Mouse (Mus musculus): ENCODE data around the gene Kcnk13. TPM values are rescaled to one million over a fixed set of nuclear protein-coding genes. Genes with fewer than 3 reads are reported as not detected.

Gene Kcnk13
- polyA plus RNA-seq, 1 experiment from 2014 or later: 1.3 TPM

DNA sequence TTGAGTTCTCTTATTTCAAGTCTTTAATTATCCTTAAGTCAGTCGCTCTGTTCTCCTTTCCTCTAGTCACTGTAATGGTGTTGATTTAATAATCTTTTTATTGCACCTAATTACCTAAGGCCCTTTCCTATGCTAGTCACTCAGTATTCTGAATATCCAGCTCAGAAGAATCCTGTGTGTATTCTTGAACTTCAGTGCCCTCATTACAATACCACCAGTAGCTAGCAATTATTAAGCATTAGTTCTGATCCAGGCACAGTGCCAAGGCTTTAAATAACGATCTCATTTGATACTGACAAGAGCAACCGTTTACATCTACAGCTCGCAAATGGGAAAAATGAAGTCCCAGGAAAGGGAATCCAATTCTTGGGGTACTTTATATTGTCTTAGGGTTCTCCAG lies 111.4 kb downstream of the Kcnk13 start:
- WGBS: 52% methylated on average over 4 of the region's 4 CpGs
- H3K36me3 ChIP-seq (ENCODE audit: control insufficient read depth, insufficient read depth, low read length): no peaks in the 10 kb centered on the region
- H3K9ac ChIP-seq (ENCODE audit: low read depth, low read length): no peak overlapping the region
- H3K27me3 ChIP-seq (ENCODE audit: control insufficient read depth, insufficient read depth, low read depth, low read length): no peaks in the 10 kb centered on the region
- H3K4me1 ChIP-seq (ENCODE audit: control insufficient read depth, insufficient read depth, low read length): no peaks in the 10 kb centered on the region
- no peaks in the 10 kb centered on the region for H3K9me3 ChIP-seq (replicated peaks; ENCODE audit: control insufficient read depth, low read length, poor library complexity, severe bottlenecking)
- no peak overlapping the region for H3K4me2 ChIP-seq (ENCODE audit: low read length)
- no peak overlapping the region for H3K4me3 ChIP-seq (ENCODE audit: low read depth, low read length)
- H3K27ac ChIP-seq (ENCODE audit: low read length): no peak overlapping the region
- ATAC-seq: no peak

DNA sequence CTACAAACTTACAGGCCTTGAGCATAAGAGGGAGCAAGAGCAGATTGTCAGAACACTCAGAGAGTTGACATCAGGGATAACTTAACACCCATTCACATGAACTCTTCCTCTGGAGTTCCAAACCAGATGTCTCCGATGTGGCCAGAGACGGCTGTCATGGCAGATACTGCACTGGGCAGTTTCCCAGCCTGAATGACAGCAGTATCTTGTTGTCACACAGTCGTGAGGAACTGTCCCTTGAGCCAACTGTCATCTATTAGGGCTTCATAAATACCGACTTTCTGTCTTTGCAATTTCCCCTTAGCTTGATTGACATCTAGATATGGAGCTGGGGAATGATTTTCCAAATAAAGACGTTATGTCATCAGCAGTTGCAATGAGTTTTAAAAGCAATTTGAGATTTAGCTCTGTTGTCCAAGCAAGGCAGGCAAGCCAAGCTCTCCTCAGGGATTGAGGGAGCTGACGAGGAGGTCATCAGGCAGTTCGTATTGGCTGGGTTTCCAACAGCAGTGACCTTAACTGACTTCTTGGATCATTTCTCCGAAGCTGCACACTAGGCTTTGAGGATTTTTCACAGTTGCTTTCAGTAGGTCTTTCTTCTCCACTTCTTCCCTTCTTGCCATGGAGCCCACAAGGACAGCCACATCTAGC lies 115.5 kb downstream of the Kcnk13 start:
- no peak overlapping the region for H3K27ac ChIP-seq (ENCODE audit: low read length)
- H3K9me3 ChIP-seq (replicated peaks; ENCODE audit: control insufficient read depth, low read length, poor library complexity, severe bottlenecking): no peaks in the 10 kb centered on the region
- H3K4me3 ChIP-seq (ENCODE audit: low read depth, low read length): no peak overlapping the region
- no peaks in the 10 kb centered on the region for H3K27me3 ChIP-seq (ENCODE audit: control insufficient read depth, insufficient read depth, low read depth, low read length)
- no peaks in the 10 kb centered on the region for H3K36me3 ChIP-seq (ENCODE audit: control insufficient read depth, insufficient read depth, low read length)
- ATAC-seq: no peak
- H3K9ac ChIP-seq (ENCODE audit: low read depth, low read length): no peak overlapping the region
- H3K4me2 ChIP-seq (ENCODE audit: low read length): no peak overlapping the region
- 84% methylated on average over 8 of the region's 8 CpGs for WGBS
- H3K4me1 ChIP-seq (ENCODE audit: control insufficient read depth, insufficient read depth, low read length): no peaks in the 10 kb centered on the region

DNA sequence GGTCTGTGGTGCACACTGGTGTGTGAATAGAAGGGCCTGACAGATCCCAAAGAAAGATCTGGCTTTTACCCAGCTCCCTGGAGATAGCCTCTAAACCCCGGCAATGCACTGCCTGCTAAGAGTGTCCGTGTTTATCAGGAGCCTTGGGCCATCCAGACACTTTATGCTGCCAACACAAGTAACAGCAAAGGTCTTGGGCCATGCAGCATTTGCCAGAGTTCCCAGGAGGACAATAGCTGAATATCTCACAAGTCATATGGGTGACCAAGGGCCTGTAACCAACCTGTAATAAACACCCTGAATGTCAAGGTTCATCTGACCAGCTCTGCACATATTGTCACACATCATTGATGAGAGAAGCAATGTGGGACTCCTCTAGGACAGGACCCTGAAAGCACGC lies 123.7 kb downstream of the Kcnk13 start:
- Histone ChIP-seq H3K36me3 (ENCODE audit: control insufficient read depth, insufficient read depth, low read length) (no peaks in the 10 kb centered on the region), H3K4me1 (ENCODE audit: control insufficient read depth, insufficient read depth, low read length) (no peaks in the 10 kb centered on the region), H3K4me3 (ENCODE audit: low read depth, low read length) (no peak overlapping the region), H3K9me3 (replicated peaks; ENCODE audit: control insufficient read depth, low read length, poor library complexity, severe bottlenecking) (no peaks in the 10 kb centered on the region), H3K27me3 (ENCODE audit: control insufficient read depth, insufficient read depth, low read depth, low read length) (no peaks in the 10 kb centered on the region), H3K4me2 (ENCODE audit: low read length) (no peak overlapping the region), H3K27ac (ENCODE audit: low read length) (no peak overlapping the region), H3K9ac (ENCODE audit: low read depth, low read length) (no peak overlapping the region)
- no peak for ATAC-seq
- 89% methylated on average over 3 of the region's 3 CpGs for WGBS

DNA sequence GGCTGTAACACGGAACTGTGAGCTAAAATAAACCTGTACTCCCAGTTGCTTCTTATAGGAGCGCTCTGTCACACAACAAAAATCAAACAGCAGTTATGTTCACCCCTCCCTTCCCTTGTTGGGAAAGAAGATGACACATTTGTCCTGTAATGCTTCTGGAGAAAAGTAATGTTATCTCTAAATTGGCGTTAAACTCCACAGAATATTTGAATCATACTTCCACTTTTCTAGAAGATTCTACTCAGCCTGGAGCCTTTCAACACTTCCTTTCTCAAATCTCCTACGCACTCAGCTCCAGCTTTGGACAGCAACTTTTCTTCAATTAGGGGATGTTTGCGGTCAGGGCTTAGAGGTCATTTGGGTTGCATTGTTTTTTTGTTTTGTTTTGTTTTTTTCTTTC lies 125.0 kb downstream of the Kcnk13 start:
- Histone ChIP-seq H3K4me1 (ENCODE audit: control insufficient read depth, insufficient read depth, low read length) (no peaks in the 10 kb centered on the region), H3K9me3 (replicated peaks; ENCODE audit: control insufficient read depth, low read length, poor library complexity, severe bottlenecking) (no peaks in the 10 kb centered on the region), H3K9ac (ENCODE audit: low read depth, low read length) (no peak overlapping the region), H3K36me3 (ENCODE audit: control insufficient read depth, insufficient read depth, low read length) (no peaks in the 10 kb centered on the region), H3K4me3 (ENCODE audit: low read depth, low read length) (no peak overlapping the region), H3K27me3 (ENCODE audit: control insufficient read depth, insufficient read depth, low read depth, low read length) (no peaks in the 10 kb centered on the region), H3K4me2 (ENCODE audit: low read length) (no peak overlapping the region), H3K27ac (ENCODE audit: low read length) (no peak overlapping the region)
- WGBS: 85% methylated on average over 5 of the region's 5 CpGs
- ATAC-seq: no peak

DNA sequence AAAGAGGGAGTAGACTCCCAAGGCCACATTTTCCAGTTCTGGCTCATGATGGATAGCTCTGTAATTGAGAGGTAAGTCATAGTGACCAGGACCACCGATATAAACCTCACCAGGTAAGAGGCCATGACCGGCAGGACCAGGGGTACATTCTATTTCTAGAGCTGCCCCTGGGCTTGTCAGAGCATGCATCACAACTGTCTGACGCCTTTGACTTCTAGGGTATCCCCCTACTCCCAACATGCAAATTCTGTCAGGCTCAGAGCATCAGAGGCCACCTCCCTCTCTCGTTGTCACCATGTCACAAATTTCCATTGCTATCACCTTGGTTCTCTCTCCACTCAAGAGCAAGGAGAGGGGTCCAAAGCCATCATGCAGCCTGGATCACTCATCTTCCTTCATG lies 126.5 kb downstream of the Kcnk13 start:
- 92% methylated on average over 4 of the region's 4 CpGs for WGBS
- H3K4me2 ChIP-seq (ENCODE audit: low read length): no peak overlapping the region
- H3K9me3 ChIP-seq (replicated peaks; ENCODE audit: control insufficient read depth, low read length, poor library complexity, severe bottlenecking): no peaks in the 10 kb centered on the region
- no peak overlapping the region for H3K27ac ChIP-seq (ENCODE audit: low read length)
- no peak for ATAC-seq
- no peaks in the 10 kb centered on the region for H3K4me1 ChIP-seq (ENCODE audit: control insufficient read depth, insufficient read depth, low read length)
- no peaks in the 10 kb centered on the region for H3K27me3 ChIP-seq (ENCODE audit: control insufficient read depth, insufficient read depth, low read depth, low read length)
- no peak overlapping the region for H3K9ac ChIP-seq (ENCODE audit: low read depth, low read length)
- no peaks in the 10 kb centered on the region for H3K36me3 ChIP-seq (ENCODE audit: control insufficient read depth, insufficient read depth, low read length)
- H3K4me3 ChIP-seq (ENCODE audit: low read depth, low read length): no peak overlapping the region

DNA sequence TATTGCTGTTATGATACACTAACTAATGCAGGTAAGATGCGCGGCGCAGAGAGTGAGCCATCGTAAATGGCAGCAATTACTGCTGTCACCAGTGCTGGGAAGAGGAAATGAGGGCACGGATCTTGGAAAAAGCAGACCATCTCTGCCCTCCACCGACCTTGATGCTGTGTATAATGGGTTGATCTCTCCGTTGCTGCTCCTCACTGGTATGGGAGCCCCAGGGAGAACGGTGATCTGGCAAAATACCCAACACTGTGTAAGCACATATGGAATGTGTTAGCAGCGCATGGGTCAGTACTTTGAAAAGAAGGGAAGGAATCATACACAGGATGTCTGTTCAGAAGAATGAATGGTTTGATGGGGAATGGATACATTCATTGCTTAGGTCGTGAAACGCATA lies 128.7 kb downstream of the Kcnk13 start:
- ATAC-seq: no peak
- H3K4me2 ChIP-seq (ENCODE audit: low read length): no peak overlapping the region
- WGBS: 90% methylated on average over 11 of the region's 11 CpGs

DNA sequence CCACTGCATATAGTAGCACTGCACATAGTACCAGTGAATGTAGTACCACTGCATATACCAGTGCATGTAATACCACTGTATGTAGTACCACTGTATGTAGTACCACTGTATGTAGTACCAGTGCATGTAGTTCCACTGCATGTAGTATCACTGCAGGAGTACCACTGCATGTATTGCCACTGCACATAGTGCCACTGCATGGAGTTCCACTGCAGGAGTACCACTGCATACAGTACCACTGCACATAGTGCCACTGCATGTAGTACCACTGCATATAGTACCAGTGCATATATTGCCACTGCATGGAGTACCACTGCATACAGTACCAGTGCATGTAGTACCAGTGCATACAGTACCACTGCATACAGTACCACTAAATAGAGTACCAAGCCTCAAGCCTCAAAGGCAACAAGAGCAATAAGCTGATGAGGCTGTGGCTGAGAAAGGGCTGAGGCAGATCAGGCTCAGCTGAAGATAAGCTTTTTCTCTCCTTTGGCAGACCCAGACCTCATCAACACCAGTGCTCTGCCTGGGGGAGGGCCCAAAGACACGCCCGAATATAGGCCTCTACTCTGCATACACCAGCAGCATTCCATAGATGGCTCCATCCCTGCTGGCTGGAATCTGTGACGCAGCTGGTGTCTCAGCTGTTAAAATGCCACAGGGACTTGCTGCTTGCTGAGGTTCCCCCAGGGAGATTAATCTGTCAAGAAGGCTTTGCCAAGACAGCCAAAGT lies 135.8 kb downstream of the Kcnk13 start:
- Histone ChIP-seq H3K27ac (ENCODE audit: low read length) (no peak overlapping the region), H3K9me3 (replicated peaks; ENCODE audit: control insufficient read depth, low read length, poor library complexity, severe bottlenecking) (no peaks in the 10 kb centered on the region), H3K9ac (ENCODE audit: low read depth, low read length) (no peak overlapping the region), H3K4me2 (ENCODE audit: low read length) (no peak overlapping the region), H3K27me3 (ENCODE audit: control insufficient read depth, insufficient read depth, low read depth, low read length) (no peaks in the 10 kb centered on the region), H3K4me1 (ENCODE audit: control insufficient read depth, insufficient read depth, low read length) (no peaks in the 10 kb centered on the region), H3K36me3 (ENCODE audit: control insufficient read depth, insufficient read depth, low read length) (no peaks in the 10 kb centered on the region), H3K4me3 (ENCODE audit: low read depth, low read length) (no peak overlapping the region)
- no peak for ATAC-seq
- WGBS: 49% methylated on average over 3 of the region's 3 CpGs

More for the DNA sequence above, 128.7 kb downstream of the Kcnk13 start:
- no peak overlapping the region for H3K9ac ChIP-seq (ENCODE audit: low read depth, low read length)
- H3K36me3 ChIP-seq (ENCODE audit: control insufficient read depth, insufficient read depth, low read length): no peaks in the 10 kb centered on the region
- H3K27me3 ChIP-seq (ENCODE audit: control insufficient read depth, insufficient read depth, low read depth, low read length): no peaks in the 10 kb centered on the region
- H3K27ac ChIP-seq (ENCODE audit: low read length): no peak overlapping the region
- no peak overlapping the region for H3K4me3 ChIP-seq (ENCODE audit: low read depth, low read length)
- H3K4me1 ChIP-seq (ENCODE audit: control insufficient read depth, insufficient read depth, low read length): no peaks in the 10 kb centered on the region
- H3K9me3 ChIP-seq (replicated peaks; ENCODE audit: control insufficient read depth, low read length, poor library complexity, severe bottlenecking): no peaks in the 10 kb centered on the region

DNA sequence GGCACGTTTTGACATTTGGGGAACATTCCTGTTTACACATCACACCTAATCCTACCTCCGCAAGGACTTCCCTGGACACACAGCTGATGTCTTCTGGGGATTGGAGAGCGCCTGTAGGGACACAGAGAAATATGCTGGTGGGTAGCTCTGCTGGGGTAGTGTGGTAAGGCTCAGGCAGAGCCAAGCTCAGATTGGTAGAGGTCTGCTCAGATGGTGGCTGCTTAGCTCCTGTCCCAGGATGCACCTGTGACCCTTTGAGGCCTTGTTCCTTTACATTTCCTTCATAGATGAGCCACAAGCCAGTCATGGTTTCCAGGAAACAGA lies 136.4 kb downstream of the Kcnk13 start:
- Histone ChIP-seq H3K4me1 (ENCODE audit: control insufficient read depth, insufficient read depth, low read length) (no peaks in the 10 kb centered on the region), H3K9ac (ENCODE audit: low read depth, low read length) (no peak overlapping the region), H3K4me3 (ENCODE audit: low read depth, low read length) (no peak overlapping the region), H3K27ac (ENCODE audit: low read length) (no peak overlapping the region), H3K27me3 (ENCODE audit: control insufficient read depth, insufficient read depth, low read depth, low read length) (no peaks in the 10 kb centered on the region), H3K9me3 (replicated peaks; ENCODE audit: control insufficient read depth, low read length, poor library complexity, severe bottlenecking) (no peaks in the 10 kb centered on the region), H3K36me3 (ENCODE audit: control insufficient read depth, insufficient read depth, low read length) (no peaks in the 10 kb centered on the region), H3K4me2 (ENCODE audit: low read length) (no peak overlapping the region)
- no peak for ATAC-seq
- 46% methylated on average over 3 of the region's 3 CpGs for whole genome bisulfite sequencing

DNA sequence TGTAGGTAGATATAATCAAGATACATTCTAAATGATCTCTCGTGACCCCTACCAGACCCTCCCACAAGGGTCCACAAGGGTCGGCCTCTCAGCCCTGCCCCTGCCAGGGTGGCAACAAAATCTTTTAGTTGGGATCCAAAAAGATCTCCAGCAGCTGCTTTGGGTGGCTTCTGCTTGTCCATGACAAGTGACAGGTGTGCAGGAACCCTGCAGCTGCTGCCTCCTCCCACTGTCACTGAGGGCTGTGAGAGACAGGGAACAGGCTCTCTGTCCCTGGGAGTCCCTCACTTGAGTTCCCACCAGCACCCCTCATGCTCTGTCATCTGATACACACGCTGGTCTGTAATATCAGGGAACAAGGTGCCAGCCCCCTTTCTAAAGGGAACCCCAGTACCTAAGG lies 137.4 kb downstream of the Kcnk13 start:
- H3K4me1 ChIP-seq (ENCODE audit: control insufficient read depth, insufficient read depth, low read length): peaks cover under 1% of the 10 kb centered on the region
- H3K27ac ChIP-seq (ENCODE audit: low read length): no peak overlapping the region
- no peak for ATAC-seq
- WGBS: 72% methylated on average over 3 of the region's 3 CpGs
- H3K9me3 ChIP-seq (replicated peaks; ENCODE audit: control insufficient read depth, low read length, poor library complexity, severe bottlenecking): no peaks in the 10 kb centered on the region
- H3K9ac ChIP-seq (ENCODE audit: low read depth, low read length): no peak overlapping the region
- H3K27me3 ChIP-seq (ENCODE audit: control insufficient read depth, insufficient read depth, low read depth, low read length): no peaks in the 10 kb centered on the region
- no peak overlapping the region for H3K4me2 ChIP-seq (ENCODE audit: low read length)
- no peak overlapping the region for H3K4me3 ChIP-seq (ENCODE audit: low read depth, low read length)
- H3K36me3 ChIP-seq (ENCODE audit: control insufficient read depth, insufficient read depth, low read length): no peaks in the 10 kb centered on the region

All from midbrain, embryonic 16.5 days (tissue).